9 mouse cellular contexts compared by ENCODE assay signal in genomic region chr15:60097141-60097540, GRCm38 (mm10).
DNase-seq lines count a peak whose midpoint lies in the region; ATAC-seq and TF ChIP-seq lines count a peak whose summit lies in the region.
"Had no signal": no experiment of that assay in that cellular context is flagged by ENCODE, and none has a peak within 500 bp of the region (broad histone marks: within the 10 kb centered on the region; RNA-seq: fewer than 3 reads in every experiment).

No protein-coding gene starts in this region.

- H3K4me2 ChIP-seq in heart, postnatal 0 days (ENCODE audit: low read depth, low read length), result no peak overlapping the region
- H3K4me2 ChIP-seq: heart, embryonic 15.5 days had no signal

- H3K27me3 ChIP-seq in heart, postnatal 0 days (ENCODE audit: control insufficient read depth, insufficient read depth, low read length), result no peaks in the 10 kb centered on the region
- H3K27me3 ChIP-seq: heart, embryonic 15.5 days had no signal

- WGBS in heart, postnatal 0 days, result 8% methylated on average over 4 of the region's 4 CpGs

- no peaks in the 10 kb centered on the region for H3K9me3 ChIP-seq in heart, postnatal 0 days (replicated peaks; ENCODE audit: control insufficient read depth, low read length)
- H3K9me3 ChIP-seq: heart, embryonic 15.5 days had no signal

- TF ChIP-seq EP300 in heart, postnatal 0 days (IDR thresholded peaks at IDR 0.05; ENCODE audit: low read depth), result no peak

- no peak overlapping the region for H3K4me3 ChIP-seq in heart, postnatal 0 days (ENCODE audit: low read depth, low read length)
- H3K4me3 ChIP-seq: heart, embryonic 15.5 days had no signal

- no peak overlapping the region for H3K9ac ChIP-seq in heart, postnatal 0 days (replicated peaks; ENCODE audit: low read depth, low read length)
- H3K9ac ChIP-seq: heart, embryonic 15.5 days had no signal

- H3K27ac ChIP-seq in heart, postnatal 0 days (ENCODE audit: low read depth), result no peak overlapping the region
- H3K27ac ChIP-seq: heart, embryonic 15.5 days had no signal

- peak; percentile 80 for TF ChIP-seq CTCF in heart, postnatal 0 days (IDR thresholded peaks at IDR 0.05; ENCODE audit: low read depth)

- H3K4me1 ChIP-seq in heart, postnatal 0 days (ENCODE audit: control insufficient read depth, insufficient read depth), result no peaks in the 10 kb centered on the region
- H3K4me1 ChIP-seq: heart, embryonic 15.5 days had no signal

- no peaks in the 10 kb centered on the region for H3K36me3 ChIP-seq in heart, postnatal 0 days (replicated peaks; ENCODE audit: control insufficient read depth, insufficient read depth, low read length)
- H3K36me3 ChIP-seq: heart, embryonic 15.5 days had no signal

- peak; percentile 87 to 91 for DNase-seq in CD8-positive naive resting alpha-beta T cell, adult 2 months (ENCODE audit: low read depth in 2 of 2, low spot score in 2 of 2)
- peak; percentile 18 to 75 for DNase-seq in adrenal gland, adult (ENCODE audit: inconsistent age in 2 of 2, low spot score in 1 of 2)
- DNase-seq in embryo, embryonic 11 days, result peak; percentile 64
- DNase-seq in heart, postnatal 0 days (ENCODE audit: low spot score), result peak; percentile 32
- DNase-seq in layer of hippocampus, adult 9-10 months (ENCODE audit: low spot score), result peak; percentile 66
- DNase-seq in lung, postnatal 36 days, result peak; percentile 78
- peak; percentile 64 for DNase-seq in right cerebral cortex, postnatal 25 days
- DNase-seq in urinary bladder, postnatal 4 days (ENCODE audit: low spot score in 2 of 2), result peak; percentile 22 to 68

- no peak for ATAC-seq in heart, postnatal 0 days (ENCODE audit: insufficient read depth, low read depth)

Comparison
In these comparisons a context has a peak if more than half of its experiments do, and no peak if none do; other contexts are left out.
1. DNase-seq: peak in every context shown above with its lines; median percentile 89 in CD8-positive naive resting alpha-beta T cell, adult 2 months; 78 in lung, postnatal 36 days; 66 in layer of hippocampus, adult 9-10 months; 64 in embryo, embryonic 11 days; 64 in right cerebral cortex, postnatal 25 days; 46 in adrenal gland, adult; 45 in urinary bladder, postnatal 4 days; 32 in heart, postnatal 0 days.